Mouse (Mus musculus) heart, adult 18-20 months (tissue): Measurements from ENCODE around the gene Gnb1. TPM values are rescaled to one million over a fixed set of nuclear protein-coding genes. Genes with fewer than 3 reads are reported as not detected.

Source experiments
- DNase-seq, 2 experiments: peaks; one replicate each; pipeline ENCODE4 v3.0.0; 2021 to 2022; ENCODE audit warnings: mixed read lengths in 1 of 2
- total RNA-seq, 2 experiments: library from RNA; stranded (reverse); gene quantifications; 2 replicates each; pipeline ENCODE4 v1.2.3; 2021

Gene Gnb1
- total RNA-seq, 2 experiments from 2014 or later, result 144 to 197 TPM

DNA sequence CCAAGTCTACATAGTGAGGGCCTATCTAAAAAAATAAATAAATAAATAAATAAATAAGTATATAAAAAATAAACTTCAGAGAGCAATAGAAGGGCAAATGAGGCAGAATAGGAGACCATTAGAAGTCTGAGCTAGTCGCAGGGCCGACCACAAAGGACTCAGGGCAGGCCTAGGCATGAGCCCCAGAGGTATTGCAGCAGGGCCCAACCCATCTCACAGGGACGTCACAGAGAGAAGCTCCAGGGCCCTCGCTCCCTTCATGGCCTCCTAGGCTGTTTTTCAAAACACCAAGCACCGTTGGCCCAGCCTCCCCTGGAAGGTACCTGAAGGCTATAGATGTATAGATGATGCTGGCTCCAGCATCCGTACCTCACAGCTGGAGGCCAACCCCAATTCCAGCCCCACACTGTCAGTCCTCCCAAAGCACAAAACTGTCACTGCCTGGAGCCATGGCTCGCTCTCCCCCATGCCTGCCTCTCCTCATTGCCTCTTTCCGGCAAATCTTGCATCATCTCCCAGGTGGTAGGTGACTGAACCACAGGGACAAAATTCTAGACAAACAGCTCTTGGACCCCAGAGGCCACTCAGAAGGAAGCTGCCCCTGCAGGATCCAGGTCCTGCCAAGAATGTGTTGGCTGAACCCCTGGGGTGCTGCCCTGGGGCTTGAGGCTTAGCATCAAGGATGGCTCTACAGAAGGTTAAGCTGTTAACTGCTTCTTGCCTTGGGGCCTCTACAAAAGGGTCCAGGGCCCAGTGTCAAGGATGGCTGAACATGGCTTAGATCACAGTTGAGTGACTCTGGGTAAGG lies 8.2 kb upstream of the Gnb1 start:
- no peak for DNase-seq

DNA sequence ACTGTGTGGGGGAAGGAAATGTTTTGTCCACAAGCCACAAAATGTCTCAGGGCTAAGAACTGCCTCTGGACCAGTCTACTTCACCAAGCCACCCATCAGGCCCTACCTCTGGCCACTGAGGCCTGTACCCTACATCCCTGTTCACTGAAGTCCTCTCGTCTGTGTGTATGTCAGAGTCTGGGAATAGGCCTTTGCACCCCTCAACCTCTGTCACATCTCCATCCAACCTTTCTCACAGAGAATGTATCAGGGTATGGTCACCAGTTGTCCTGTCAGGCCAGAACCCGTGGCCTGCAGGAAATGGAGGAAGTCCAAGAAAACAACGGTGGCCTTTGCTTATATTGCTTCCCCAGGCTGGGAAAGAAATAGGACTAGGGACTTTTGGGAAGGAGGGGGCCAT lies 5.6 kb upstream of the Gnb1 start:
- no peak for DNase-seq

DNA sequence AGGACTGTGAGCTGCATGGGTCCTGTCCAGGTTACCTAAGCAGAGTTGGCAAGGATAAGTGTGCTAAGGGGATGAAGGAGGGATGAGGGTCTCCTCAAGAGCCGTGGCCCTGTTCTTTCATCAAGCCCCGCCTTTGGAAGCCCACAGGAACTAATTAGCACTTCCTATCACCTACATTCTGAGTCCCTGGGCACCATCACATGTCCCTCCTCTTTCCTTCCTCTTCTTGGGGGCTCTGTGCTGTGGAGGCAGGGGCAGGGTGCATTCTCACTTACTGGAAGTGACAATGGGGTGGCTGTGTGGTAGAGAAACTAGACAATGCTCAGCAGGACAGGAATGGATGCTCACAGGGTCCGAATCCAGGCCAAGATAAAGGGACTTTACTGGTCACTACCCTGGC lies 3.4 kb upstream of the Gnb1 start:
- DNase-seq, result no peak

DNA sequence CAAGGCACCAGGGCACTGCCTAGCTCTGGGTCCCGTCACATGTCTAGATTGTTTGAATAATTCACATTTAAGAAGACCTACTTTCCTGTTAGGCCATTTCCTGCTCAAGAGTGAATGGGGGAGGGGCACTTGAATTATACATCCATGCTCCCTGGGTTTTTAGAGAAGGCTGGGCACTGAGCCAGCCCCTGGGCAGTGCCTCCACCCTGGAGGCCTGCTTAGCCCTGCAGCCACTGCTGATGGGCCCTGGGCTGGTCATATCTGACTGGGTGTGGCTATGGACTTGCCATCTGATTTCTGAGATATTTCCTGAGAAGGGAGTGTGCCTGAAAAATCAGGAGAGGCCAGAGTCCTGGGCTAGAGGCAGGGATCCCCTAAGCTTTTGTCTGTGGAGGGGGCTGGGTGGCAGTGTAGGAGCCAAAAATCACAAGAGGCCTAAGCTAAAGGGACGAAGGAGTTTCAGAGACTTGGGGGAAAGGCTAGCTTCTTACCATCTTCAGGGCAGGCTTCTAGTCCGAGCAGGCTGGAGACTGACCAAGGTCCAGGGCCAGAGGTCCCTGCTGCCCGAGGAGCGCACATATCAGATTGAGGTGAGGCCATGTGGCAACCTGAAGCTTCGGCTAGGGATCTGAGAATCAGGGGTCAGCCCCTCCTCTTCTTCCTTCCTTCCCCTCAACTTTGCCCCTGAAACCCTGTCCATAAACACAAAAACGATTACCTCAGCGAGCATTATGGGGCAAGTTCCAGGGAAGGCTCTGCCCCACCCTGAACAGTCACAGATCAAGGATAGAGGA lies 2.7 kb upstream of the Gnb1 start:
- peak; percentile 71 to 88 for DNase-seq

DNA sequence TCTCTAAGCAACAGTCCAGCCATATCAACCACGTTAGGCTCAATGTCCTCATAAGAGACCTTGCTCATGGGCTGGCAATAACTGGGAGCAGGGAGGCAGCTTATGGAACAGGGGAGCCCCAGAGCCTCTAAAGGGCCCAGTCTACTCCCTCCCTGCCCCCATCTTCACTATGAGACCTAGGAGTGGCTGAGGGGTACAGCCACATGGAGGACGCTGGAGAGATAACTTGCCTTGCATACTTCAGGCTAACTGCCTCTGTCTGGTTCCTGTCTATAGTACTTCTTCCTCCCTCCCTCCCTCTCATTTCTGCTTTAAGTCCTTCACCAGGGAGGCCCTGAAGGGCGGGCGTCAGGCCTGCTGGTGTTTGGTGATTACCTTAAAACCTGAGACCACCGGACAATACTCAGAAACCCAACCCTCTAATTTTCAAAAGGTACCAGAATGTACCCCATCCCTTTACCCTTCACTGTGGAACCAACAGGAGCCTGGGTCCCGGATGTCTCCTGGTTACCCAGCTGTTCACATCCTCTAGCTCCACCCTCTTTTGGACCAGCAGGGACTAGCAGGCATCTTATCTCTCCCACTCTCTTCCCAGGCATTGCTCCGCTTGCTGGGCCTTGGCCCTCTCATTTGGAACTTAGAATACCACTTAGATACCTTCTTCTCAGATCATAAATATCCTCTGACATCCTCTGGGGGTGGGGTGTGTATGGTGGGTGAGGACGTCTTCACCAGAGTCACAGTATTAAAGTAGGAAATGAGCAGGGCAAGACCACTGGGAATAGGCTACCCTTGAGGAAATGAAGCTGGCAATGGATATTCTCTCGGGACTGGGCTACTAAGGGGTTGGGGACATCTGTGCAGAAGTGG lies 1.8 kb upstream of the Gnb1 start:
- DNase-seq, result no peak

DNA sequence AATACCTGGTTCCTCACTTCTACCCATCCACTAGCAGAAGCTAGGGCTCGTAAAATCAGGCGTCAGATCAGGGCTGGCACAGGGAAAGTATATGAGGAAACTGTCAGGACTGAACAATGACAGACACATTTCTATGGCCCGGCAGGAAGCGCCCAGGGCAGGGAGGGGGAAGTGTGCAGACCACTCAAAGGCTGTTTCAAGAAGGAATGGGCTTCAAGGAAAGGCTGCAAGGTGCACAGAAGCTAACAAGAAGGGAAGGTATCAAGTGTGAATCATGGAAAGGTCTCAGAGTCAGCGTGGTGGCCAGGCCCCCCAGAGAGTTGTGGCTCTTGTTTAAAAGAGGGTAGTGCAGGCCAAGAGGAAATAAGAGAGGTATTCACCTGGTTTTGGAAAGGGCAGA lies 705 bp upstream of the Gnb1 start:
- peak in 1 of 2 experiments; percentile 37 for DNase-seq

DNA sequence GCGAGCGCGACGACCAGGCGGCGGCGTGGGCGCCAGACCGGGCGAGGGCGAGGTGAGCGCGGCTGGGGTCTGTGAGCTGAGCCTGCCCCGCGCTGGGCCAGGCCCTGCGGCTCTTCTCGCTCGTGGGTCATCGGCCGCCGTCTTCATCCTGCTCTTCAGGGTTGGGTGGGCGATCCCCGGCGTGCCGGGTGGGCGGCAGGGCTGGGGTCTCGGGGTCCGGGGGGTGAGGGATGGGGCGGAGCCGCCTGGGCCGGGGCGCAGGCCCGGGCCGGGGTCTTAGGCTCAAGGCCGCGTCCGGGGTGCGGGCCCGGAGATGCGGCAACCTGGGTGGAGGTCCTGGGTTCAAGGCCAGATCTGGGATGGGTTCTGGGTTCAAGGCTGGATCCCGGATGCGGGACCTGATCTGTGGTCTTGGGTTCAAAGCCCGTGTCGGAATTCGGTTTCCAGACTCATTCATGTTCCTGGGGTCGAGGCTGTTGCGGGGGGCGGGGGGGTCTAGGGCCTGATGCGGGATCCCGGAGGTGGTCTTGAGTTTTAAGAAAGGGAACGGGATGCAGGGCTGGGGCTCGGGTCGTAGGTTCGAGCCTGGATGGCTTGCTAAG lies 469 bp downstream of the Gnb1 start:
- DNase-seq, result peak in 1 of 2 experiments; percentile 43

DNA sequence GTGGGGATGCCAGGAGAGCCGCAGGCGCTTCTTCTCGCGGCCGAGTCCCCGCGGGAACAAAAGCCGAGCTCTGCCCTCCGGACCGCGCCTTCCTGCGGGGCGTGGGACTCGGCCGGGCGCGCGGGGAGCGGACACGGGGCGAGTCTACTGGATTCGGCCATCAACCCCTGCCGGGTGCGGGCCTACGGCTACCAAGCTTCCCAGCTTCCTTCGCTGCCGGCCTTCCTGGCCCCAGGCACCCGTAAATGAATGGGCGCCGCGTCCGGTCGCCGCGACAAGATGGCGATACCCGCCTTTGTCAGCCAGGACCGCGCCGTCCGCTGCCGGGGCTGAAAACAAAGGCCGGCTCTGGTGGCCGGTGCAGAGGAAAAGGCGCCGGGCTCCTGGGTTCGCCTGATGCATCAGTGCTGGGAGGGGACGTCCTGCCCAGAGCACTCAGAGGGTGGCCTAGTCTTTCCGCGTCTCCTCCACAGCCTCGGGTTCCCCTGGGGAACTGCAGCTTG lies 1.0 kb downstream of the Gnb1 start:
- DNase-seq, result peak; percentile 69 to 72

DNA sequence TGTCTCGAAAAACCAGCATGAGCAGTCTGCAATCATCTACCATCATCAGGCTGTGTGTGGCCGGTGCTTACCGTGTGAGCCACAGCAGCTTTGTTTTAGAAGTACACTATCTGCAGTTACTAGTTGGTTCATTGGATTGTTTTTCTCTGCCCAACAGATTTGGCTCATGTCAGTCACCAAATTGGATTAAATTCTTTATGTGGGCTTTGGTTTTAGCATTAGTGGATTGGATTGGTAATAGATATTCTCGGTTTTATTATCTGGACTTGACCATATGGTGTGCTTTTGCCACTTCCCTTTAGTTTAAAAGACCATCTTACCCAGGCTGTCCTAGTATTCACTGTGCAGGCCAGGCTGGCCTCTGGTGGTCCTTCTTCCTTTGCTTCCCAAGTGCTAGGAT lies 3.7 kb downstream of the Gnb1 start:
- no peak for DNase-seq

DNA sequence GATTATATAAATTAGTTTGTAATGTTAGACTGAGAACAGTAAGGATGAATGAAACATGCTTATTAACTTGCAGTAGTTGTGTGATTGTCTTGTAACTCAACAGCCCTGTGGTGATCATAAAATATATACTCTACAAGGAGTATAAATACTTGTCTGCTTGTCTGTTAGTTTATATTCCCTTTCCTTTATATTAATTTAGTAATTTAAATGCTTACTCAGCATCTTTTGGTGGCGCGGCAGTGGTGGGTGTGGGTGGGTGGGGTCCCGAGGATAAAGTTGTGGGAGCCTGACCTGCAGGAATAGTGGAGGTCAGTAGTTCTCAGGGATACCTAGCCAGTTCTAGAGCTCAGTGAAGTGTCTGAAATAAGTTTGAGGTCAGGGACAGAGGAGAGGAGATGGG lies 6.8 kb downstream of the Gnb1 start:
- no peak for DNase-seq

DNA sequence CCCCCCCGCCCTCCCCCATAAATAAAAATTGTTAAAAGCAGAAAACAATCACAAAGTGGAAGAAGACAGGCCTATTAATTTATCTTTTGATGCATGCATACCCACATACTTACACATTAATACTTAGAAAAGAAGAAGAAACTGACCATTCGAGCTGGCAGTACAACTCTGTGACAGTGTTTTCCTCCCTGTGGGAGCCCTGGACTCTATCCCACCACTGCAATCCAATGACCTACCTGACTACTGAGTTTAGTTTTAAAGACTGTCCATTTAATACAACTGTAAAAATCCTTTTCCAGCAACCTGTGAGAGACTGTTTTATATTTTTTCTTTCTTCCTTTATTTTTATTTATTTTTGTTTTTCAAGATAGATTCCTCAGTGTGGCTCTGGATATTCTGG lies 10.0 kb downstream of the Gnb1 start:
- DNase-seq, result no peak

DNA sequence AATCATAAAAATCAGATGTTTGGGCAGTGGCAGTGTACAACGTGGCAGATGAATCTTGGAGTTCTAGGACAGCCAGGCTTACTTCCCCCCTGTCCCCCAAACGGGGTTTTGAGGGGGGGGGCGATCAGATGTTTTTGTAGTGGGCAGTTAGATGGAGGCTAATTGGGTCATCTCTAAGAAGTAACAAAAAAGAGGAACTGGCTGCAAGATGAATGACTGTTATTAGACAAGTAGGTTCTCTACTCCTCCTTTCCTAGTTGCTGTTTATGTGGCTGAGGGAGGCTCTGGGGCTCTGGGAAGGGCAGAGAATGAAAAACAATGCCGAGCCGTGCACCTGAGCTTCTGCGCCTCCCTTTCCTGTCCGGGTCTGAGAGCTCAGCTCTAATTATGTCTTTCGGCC lies 13.9 kb downstream of the Gnb1 start:
- DNase-seq, result no peak

DNA sequence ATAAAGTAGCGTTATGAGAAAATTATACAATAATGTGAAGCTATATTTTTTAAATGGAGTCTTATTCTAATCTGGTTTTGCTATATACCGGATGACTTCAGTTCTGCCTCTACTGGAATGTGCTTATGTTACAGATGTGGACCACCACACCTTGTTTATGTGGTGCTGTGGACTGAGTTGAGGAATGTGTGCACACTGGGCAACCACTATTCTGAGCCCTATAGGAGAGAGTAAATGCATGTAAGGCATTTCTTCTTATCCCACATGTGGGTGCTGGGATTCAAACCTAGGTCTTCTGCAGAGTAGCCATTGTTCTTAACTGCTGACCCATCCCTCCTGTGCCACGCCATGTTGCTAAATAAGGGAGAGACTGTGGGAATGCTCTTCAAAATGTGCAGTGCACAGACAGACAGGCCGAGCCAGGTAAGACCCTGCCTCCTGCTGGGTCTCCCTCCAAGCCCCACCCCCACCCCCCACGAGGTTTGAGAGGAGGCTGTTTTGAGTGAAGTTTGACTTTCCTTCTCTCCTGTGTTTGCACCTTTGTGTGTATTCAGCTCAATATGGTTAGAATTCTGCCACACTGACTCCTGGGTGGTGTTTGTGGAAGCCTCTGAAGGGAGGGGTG lies 14.6 kb downstream of the Gnb1 start:
- no peak for DNase-seq

DNA sequence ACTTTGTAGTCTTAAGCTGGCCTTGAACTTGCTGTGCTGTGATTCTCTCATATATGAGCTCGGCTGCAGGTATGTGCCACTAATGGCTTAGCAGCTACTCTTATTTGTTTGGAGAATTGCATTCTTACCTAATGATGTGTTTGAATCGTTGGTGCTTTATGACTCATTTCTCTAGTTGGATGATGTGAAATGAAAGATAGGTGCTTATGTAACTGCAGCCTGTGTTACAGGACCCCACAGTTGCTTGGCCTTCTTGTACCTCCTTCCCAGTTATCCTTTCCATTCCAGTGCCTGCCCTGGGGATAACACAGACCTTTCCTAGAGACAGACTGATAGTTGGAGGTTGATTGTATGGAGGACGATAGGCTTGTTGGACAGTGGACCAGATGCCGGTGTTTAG lies 17.5 kb downstream of the Gnb1 start:
- DNase-seq, result no peak

DNA sequence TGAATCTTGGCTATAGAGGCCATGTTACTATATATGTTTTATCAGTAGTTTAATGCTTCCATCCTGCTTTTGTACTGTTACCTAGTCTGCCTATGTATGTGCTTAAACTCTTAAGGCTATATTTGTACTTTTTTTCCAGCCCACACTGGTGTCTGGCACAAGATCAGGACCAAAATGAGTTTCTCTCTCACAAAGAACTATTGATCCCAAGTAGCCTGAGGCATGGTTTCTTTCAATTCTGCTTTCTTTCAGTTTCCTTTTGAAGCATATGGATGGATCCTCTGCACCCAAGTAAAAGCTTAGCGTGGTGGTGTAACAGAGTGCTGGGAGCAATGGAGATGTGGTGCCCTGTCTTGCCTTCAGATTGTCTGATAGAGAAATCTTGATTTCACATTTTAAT lies 19.8 kb downstream of the Gnb1 start:
- no peak for DNase-seq

DNA sequence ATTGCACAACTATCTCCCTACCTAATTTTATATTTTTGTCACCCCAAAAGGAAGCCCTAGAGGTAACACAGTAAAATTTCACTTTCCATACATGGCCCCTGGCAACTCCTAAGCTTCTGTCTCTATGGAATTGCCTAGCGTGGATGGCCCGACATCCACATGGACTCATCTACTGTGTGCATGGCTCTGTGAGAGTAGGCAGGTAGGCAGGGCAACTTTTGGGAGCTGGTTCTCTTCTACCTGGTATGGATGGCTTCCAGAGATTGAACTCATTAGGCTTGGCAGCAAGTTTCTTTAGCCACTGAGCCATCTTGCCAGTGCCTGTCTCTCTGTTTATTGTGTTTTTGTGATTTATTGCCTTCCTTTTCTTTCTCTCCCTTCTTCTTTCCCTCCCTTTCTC lies 23.6 kb downstream of the Gnb1 start:
- DNase-seq, result no peak

DNA sequence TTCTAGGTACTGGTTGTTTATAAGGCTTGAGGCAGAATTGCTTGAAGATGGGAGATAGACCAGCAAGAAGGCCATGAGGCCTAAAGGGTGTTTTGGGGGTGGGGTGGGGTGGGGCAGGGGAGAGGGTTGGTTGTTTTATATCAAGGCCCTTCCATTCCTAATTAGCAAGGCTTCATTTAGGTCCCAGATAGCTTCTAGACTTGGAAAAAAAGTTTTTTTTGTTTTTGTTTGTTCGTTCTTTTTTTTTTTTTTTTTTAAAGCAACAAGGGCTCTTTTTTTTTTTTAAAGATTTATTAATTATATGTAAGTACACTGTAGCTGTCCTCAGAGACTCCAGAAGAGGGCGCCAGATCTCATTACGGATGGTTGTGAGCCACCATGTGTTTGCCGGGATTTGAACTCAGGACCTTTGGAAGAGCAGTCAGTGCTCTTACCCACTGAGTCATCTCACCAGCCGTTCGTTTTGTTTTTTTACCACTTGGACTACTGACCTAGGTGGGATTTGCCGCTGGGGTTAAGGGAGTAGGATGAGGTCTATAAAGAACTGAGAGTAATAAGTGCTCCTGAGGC lies 26.9 kb downstream of the Gnb1 start:
- DNase-seq, result no peak

DNA sequence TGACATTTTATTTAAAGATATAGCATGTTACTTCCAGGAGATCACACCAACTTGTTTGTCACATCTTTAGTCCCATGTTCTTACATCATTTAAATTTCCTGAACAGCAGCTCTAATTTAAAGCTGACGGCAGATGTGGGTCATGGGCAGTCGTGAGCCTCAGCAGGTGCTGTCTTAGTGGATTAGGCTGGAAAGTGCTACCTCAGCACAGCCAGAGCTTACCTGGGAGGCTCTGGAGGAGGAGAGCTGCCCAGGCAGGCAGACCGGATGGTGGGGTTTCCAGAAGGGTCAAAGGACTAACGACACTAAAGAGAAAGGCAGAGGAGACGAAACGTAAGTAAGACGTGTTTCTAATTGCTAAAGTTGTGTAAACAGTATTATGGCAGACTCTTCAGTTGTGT lies 31.2 kb downstream of the Gnb1 start:
- no peak for DNase-seq

DNA sequence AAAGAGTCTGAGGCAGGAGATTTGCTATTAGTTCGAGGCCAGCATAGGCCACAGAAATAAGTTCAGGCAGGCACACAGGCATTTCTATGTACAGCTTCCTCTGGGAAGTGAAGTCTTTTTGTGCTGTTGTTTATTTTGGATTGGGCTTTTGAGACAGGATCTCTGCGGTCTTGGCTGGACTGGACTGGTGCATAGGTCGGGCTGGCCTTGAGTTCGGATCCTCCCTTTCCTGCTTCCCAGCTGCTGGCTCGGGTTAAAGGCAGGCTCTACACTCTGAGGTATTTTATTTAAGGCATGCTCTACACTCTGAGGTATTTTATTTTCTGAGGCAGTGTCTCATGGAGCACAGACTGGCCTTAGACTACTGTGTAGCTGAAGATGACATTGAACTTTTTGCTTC lies 34.6 kb downstream of the Gnb1 start:
- peak in 1 of 2 experiments; percentile 38 for DNase-seq

DNA sequence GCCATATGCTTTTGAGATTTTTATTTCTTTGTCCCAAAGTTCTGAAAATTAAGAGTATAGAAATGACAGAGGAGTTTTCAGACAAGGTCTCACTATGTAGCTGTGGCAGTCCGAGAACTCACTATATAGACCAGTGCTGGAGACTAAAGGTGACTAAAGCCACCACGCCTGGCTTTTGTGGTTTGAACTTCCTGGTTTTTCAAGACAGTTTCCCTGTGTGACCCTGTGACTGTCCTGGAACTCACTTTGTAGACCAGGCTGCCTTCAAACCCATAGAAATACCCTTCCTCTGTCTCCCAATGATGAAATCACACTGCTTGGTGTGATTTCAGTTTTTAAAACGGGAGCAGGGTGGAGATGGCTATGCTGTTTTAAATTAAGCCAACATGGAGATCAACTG lies 38.1 kb downstream of the Gnb1 start:
- DNase-seq, result no peak

DNA sequence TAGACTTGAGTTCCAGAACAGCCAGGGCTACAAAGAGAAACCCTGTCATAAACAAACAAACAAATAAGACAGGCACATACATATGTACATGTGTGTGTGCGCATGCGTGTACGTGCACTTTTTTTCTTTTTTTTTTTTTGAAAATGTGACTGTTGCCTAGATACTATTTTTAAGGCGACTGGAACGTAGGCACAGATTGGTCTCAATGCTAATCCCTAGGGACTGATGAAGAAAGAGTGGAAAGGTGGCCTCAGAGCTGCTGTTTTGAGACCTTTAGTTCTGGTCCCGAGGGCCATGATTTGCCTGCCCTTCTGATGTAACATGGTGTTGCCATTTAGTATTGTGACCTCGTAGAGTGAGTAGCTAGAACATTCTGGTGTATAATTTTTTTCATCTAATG lies 58.8 kb downstream of the Gnb1 start:
- DNase-seq, result no peak
